Mouse (Mus musculus) ES-E14 (cell line): ENCODE data around the gene Lsg1.

Experiments
- CHD2 ChIP-seq: IDR thresholded peaks from 2 replicates; pipeline ENCODE4 v1.6.1; 2014; ENCODE audit warnings: mild to moderate bottlenecking, low read depth, low read length, inconsistent platforms
- HCFC1 ChIP-seq: IDR thresholded peaks from 2 replicates; pipeline ENCODE4 v1.6.1; 2012; ENCODE audit warnings: low read length, inconsistent platforms, borderline replicate concordance; ENCODE audit not compliant: insufficient read depth
- MAFK ChIP-seq: IDR thresholded peaks from 2 replicates; pipeline ENCODE4 v1.6.1; 2014; ENCODE audit warnings: mild to moderate bottlenecking, low read depth, low read length, inconsistent platforms; ENCODE audit not compliant: insufficient read depth
- ZC3H11A ChIP-seq: IDR thresholded peaks from 2 replicates; pipeline ENCODE4 v1.6.1; 2012; ENCODE audit warnings: low read depth, mild to moderate bottlenecking, inconsistent platforms, low read length, borderline replicate concordance
- ZNF384 ChIP-seq: IDR thresholded peaks from 2 replicates; pipeline ENCODE4 v1.6.1; 2012; ENCODE audit warnings: low read depth, low read length, inconsistent platforms

DNA sequence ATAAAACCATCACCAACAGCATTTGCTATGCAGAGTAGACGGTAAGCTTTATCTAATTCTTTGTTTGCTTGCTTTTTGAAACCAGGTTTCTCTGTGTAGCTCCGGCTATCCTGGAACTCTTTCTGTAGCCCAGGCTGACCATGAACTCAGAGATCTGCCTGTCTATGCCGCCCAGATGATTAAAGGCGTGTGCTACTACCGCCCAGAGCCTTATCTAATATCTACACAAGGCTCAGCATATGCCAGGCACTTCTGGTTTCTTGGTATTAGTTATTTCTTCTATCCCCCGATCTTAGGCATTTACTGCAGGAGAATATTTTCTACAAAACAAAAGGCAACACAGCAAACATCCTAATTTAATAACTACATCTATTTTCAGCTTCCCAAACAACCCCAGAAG lies 21.8 kb downstream of the Lsg1 start:
- TF ChIP-seq CHD2 (no peak), ZC3H11A (no peak), HCFC1 (no peak), MAFK (no peak), ZNF384 (no peak)
